Mouse (Mus musculus): ENCODE data around the gene Cib1. TPM values are rescaled to one million over a fixed set of nuclear protein-coding genes. Genes with fewer than 3 reads are reported as not detected.

Cib1 gene
- total and polyA plus RNA-seq, 2 experiments, result 51.7 to 114 TPM

DNA sequence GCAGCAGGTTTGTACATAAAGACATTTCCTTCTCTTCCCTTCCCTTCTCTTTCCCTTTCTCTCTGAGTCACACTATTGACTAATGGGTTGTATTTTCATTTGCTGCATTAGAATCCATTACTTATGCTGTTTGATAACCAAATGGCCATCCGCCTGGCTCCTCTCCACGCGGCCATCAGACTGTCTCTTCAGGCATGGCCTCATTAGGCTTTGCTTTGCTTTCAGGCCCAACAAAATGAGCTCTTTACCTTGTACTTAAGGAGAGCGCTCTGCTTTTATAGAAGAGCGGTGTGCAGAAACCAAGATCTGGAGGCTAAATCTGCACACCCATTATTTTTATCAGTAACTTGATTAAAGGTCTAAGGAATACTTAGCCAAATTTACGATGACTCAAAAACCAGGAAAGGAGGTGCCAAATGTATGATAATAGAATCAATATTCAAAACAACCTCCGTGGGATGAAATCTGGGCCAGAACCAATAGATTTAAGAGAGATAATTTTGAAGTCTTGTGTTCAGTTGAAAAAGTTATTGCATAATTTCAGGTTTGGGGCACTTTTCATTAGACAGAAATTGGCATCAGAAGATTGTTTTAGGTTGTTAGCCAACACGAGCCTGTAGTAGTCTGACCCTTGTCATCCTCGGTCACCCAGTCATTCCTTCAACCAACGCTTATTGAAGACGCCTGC, 36.9 kb downstream of the Cib1 start:
- H3K4me3 ChIP-seq (ENCODE audit: insufficient read depth, low read depth, low read length), result no peak overlapping the region
- no peaks in the 10 kb centered on the region for H3K27me3 ChIP-seq (ENCODE audit: control insufficient read depth, insufficient read depth, low read length)
- 32% methylated on average over 10 of the region's 11 CpGs for WGBS
- peaks cover 12% of the 10 kb centered on the region for H3K79me2 ChIP-seq (ENCODE audit: control insufficient read depth, insufficient read depth, low read length)
- H3K27ac ChIP-seq (replicated peaks; ENCODE audit: insufficient read depth, low read depth, low read length), result no peak overlapping the region
- peaks cover 21% of the 10 kb centered on the region for H3K4me1 ChIP-seq (ENCODE audit: control insufficient read depth, insufficient read depth, low read length)
- no peaks in the 10 kb centered on the region for H3K36me3 ChIP-seq (ENCODE audit: control insufficient read depth, insufficient read depth, low read length)
- peak; percentile 98 for DNase-seq (ENCODE audit: extremely low read depth, low read depth, low spot score)
- no peak for TF ChIP-seq CTCF (IDR thresholded peaks at IDR 0.05; ENCODE audit: low read depth, low read length)
- no peak for TF ChIP-seq POLR2A (IDR thresholded peaks at IDR 0.05; ENCODE audit: extremely low read depth, insufficient read depth, low read length)
- no peak overlapping the region for H3K9ac ChIP-seq (ENCODE audit: low read depth, low read length)

DNA sequence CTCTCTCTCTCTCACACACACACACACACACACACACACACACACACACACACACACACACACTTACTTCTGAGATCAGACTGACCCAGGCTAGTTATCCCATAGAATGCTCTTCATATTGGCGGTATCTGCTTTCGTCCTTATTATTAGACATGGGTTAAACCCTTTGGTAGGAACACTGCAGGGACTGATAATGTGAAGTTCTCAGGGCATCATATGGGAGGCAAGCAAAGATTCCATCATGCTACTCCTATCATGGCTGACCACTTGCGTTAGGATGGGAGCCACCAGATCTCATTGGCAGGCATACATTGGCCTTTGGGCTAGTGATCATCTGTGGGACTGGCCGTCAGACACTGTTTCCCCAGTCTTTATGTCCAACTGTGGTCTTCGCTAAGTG, 37.5 kb downstream of the Cib1 start:
- DNase-seq (ENCODE audit: extremely low read depth, low read depth, low spot score), result no peak
- H3K27ac ChIP-seq (replicated peaks; ENCODE audit: insufficient read depth, low read depth, low read length), result no peak overlapping the region
- peaks cover 21% of the 10 kb centered on the region for H3K4me1 ChIP-seq (ENCODE audit: control insufficient read depth, insufficient read depth, low read length)

DNA sequence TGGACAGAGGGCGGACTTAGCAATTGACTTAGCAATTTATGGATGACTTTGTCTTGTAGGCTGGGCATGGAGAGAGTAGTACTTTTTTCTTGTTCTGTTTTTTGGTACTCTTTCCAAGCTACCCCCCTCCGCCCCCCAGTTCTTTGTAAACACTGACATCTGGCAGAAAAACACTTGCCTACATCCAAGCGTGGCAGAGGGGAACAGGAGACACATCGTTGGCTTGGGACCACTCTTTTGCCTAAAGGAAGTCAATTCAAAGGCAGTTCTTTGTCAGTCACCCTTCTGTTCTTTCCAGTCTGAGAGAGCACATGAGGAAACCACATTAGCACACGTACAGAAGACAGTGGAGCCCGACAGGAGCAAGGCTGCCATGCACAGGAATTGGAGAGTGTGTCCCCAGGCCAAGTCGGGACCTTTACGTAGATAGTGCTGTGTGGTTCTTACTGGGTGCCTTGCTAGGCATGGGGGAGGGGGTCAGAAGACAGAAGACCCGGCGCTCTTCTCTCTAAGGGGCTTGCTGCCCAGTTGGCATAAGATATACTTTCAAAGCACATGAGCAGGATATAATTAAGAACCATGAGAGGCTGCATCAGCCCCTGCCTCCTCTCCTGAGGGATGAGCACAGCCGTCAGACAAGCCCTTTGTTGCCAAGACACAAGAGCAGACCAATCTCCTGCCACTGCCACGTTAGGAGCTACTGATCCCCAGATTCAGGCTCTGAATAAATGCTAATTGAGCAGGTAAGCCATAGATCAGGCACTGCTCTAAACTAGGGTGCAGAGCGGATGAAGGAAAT, 38.5 kb downstream of the Cib1 start:
- peaks cover 21% of the 10 kb centered on the region for H3K4me1 ChIP-seq (ENCODE audit: control insufficient read depth, insufficient read depth, low read length)

More for the DNA sequence above, 37.5 kb downstream of the Cib1 start:
- Histone ChIP-seq H3K27me3 (ENCODE audit: control insufficient read depth, insufficient read depth, low read length) (no peaks in the 10 kb centered on the region), H3K9ac (ENCODE audit: low read depth, low read length) (no peak overlapping the region), H3K4me3 (ENCODE audit: insufficient read depth, low read depth, low read length) (no peak overlapping the region), H3K79me2 (ENCODE audit: control insufficient read depth, insufficient read depth, low read length) (peaks cover 9% of the 10 kb centered on the region), H3K36me3 (ENCODE audit: control insufficient read depth, insufficient read depth, low read length) (no peaks in the 10 kb centered on the region)
- WGBS, result 95% methylated on average over 5 of the region's 5 CpGs
- no peak for TF ChIP-seq CTCF (IDR thresholded peaks at IDR 0.05; ENCODE audit: low read depth, low read length)
- TF ChIP-seq POLR2A (IDR thresholded peaks at IDR 0.05; ENCODE audit: extremely low read depth, insufficient read depth, low read length), result no peak

DNA sequence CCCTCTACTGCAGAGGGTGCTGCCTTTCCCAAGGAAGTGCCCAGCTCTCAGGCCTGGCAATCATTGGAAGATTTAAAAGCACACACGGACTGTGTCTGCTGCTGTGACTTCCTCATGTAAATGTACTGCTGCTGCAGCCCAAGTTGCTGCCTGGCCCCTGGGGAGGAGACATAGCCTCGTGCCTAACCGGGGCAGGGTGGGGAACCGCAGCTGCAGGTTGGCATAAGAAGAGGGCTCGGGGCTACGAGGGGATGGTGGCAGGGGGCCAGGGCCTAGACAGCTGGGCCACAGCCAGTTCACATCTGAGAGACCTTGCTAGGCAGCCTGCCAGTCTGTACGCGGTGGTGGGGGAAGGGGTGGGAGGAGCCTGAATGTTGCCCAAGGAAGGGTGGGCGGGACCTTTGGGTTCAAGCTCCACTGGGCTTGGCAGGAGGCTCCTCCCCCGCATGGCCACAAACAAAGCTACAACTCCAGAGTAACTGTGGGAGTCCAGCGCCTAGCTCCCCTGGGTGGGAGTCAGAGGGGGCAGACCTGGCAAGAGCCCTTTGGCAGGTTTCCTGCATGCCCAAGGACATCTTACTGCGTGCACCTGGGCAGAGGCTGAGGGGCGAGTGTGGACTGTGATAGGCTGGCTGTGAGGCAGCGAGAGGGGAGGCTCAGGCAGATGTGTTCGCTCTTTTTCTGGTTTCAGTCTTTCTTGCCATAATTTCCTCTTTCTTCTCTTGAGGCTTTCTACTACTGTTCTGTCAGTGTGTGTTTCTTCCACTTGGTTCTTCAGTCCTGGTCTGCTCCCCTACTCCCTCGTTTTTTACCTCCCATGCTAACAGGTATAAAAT, 40.2 kb downstream of the Cib1 start:
- Histone ChIP-seq H3K36me3 (ENCODE audit: control insufficient read depth, insufficient read depth, low read length) (no peaks in the 10 kb centered on the region), H3K4me1 (ENCODE audit: control insufficient read depth, insufficient read depth, low read length) (peaks cover 20% of the 10 kb centered on the region), H3K79me2 (ENCODE audit: control insufficient read depth, insufficient read depth, low read length) (peaks cover 6% of the 10 kb centered on the region; the same call in 1 of the 2 replicates), H3K9ac (ENCODE audit: low read depth, low read length) (peak overlapping the region; percentile 61), H3K27ac (replicated peaks; ENCODE audit: insufficient read depth, low read depth, low read length) (peak overlapping the region; percentile 55), H3K27me3 (ENCODE audit: control insufficient read depth, insufficient read depth, low read length) (no peaks in the 10 kb centered on the region), H3K4me3 (ENCODE audit: insufficient read depth, low read depth, low read length) (peak overlapping the region; percentile 58)
- peak; percentile 83 for DNase-seq (ENCODE audit: extremely low read depth, low read depth, low spot score)
- TF ChIP-seq CTCF (IDR thresholded peaks at IDR 0.05; ENCODE audit: low read depth, low read length) (no peak), POLR2A (IDR thresholded peaks at IDR 0.05; ENCODE audit: extremely low read depth, insufficient read depth, low read length) (0 out of 2 replicates have a peak, but pooled peaks have one; percentile 24)
- 6% methylated on average over 16 of the region's 16 CpGs for WGBS

More for the DNA sequence above, 38.5 kb downstream of the Cib1 start:
- Histone ChIP-seq H3K36me3 (ENCODE audit: control insufficient read depth, insufficient read depth, low read length) (no peaks in the 10 kb centered on the region), H3K27me3 (ENCODE audit: control insufficient read depth, insufficient read depth, low read length) (no peaks in the 10 kb centered on the region), H3K9ac (ENCODE audit: low read depth, low read length) (no peak overlapping the region), H3K27ac (replicated peaks; ENCODE audit: insufficient read depth, low read depth, low read length) (no peak overlapping the region), H3K4me3 (ENCODE audit: insufficient read depth, low read depth, low read length) (no peak overlapping the region), H3K79me2 (ENCODE audit: control insufficient read depth, insufficient read depth, low read length) (peaks cover 6% of the 10 kb centered on the region; the same call in 1 of the 2 replicates)
- TF ChIP-seq POLR2A (IDR thresholded peaks at IDR 0.05; ENCODE audit: extremely low read depth, insufficient read depth, low read length) (no peak), CTCF (IDR thresholded peaks at IDR 0.05; ENCODE audit: low read depth, low read length) (no peak)
- no peak for DNase-seq (ENCODE audit: extremely low read depth, low read depth, low spot score)
- WGBS, result 65% methylated on average over 13 of the region's 13 CpGs

DNA sequence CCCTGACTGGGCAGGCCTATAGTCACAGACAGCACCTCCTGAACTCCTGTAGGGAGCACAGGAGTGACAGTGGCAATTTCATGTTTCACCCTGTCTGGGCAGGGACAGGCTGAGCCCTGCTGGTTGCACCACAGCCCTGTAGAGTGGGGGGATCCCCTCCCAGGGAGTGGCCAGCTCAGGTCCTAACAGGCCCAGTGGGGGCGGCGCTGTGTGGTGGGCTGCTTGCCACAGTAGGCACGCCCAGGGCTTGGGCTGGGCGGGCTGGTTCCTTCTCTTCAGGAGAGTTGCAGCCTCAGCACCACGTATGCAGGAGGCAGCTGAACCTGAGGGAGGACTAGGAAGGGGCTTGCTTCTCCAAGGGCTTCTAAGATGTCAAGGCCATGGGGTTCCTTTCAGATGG, 41.2 kb downstream of the Cib1 start:
- DNase-seq (ENCODE audit: extremely low read depth, low read depth, low spot score), result no peak
- Histone ChIP-seq H3K27me3 (ENCODE audit: control insufficient read depth, insufficient read depth, low read length) (no peaks in the 10 kb centered on the region), H3K4me3 (ENCODE audit: insufficient read depth, low read depth, low read length) (no peak overlapping the region), H3K27ac (replicated peaks; ENCODE audit: insufficient read depth, low read depth, low read length) (no peak overlapping the region), H3K79me2 (ENCODE audit: control insufficient read depth, insufficient read depth, low read length) (peaks cover 6% of the 10 kb centered on the region; the same call in 1 of the 2 replicates), H3K36me3 (ENCODE audit: control insufficient read depth, insufficient read depth, low read length) (no peaks in the 10 kb centered on the region), H3K9ac (ENCODE audit: low read depth, low read length) (no peak overlapping the region), H3K4me1 (ENCODE audit: control insufficient read depth, insufficient read depth, low read length) (peaks cover 21% of the 10 kb centered on the region)
- no peak for TF ChIP-seq POLR2A (IDR thresholded peaks at IDR 0.05; ENCODE audit: extremely low read depth, insufficient read depth, low read length)
- TF ChIP-seq CTCF (IDR thresholded peaks at IDR 0.05; ENCODE audit: low read depth, low read length), result no peak
- WGBS, result 72% methylated on average over 5 of the region's 5 CpGs

Data from liver, adult 2 months (tissue).